In genomic region chr14:78941741-78942475, GRCm38 (mm10) we compare ENCODE assay signal across 12 mouse cellular contexts.
A peak's percentile ranks its signal among the peaks of the same experiment; 100 is the strongest.
DNase-seq lines count a peak whose midpoint lies in the region; ATAC-seq lines count a peak whose summit lies in the region.
"Had no signal": no experiment of that assay in that cellular context is flagged by ENCODE, and none has a peak within 500 bp of the region (broad histone marks: within the 10 kb centered on the region; RNA-seq: fewer than 3 reads in every experiment).

No protein-coding gene starts in this region.

- no peaks in the 10 kb centered on the region for H3K36me3 ChIP-seq in forebrain, embryonic 16.5 days (ENCODE audit: control insufficient read depth, insufficient read depth)
- H3K36me3 ChIP-seq: neural tube, embryonic 12.5 days had no signal

- 33% methylated on average over 11 of the region's 11 CpGs for WGBS in forebrain, embryonic 16.5 days

- H3K9me3 ChIP-seq in forebrain, embryonic 16.5 days (ENCODE audit: control insufficient read depth, low read length), result no peaks in the 10 kb centered on the region
- H3K9me3 ChIP-seq: neural tube, embryonic 12.5 days had no signal

- H3K27ac ChIP-seq in forebrain, embryonic 16.5 days (ENCODE audit: low read length), result peak overlapping the region; percentile 84
- H3K27ac ChIP-seq: kidney, postnatal 0 days; neural tube, embryonic 12.5 days had no signal

- H3K4me1 ChIP-seq in forebrain, embryonic 16.5 days (replicated peaks; ENCODE audit: control insufficient read depth, insufficient read depth, low read length), result peaks cover 14% of the 10 kb centered on the region
- H3K4me1 ChIP-seq: neural tube, embryonic 12.5 days had no signal

- peak; percentile 62 for DNase-seq in layer of hippocampus, adult 11-12 months (ENCODE audit: low spot score)
- no peak for DNase-seq in layer of hippocampus, postnatal 25 days (ENCODE audit: extremely low spot score in 1 of 2, low spot score in 1 of 2)
- DNase-seq in layer of hippocampus, adult 8-10 months (ENCODE audit: low spot score in 2 of 2), result peak; percentile 60 to 64
- DNase-seq in right cerebral cortex, adult 18-20 months, result peak; percentile 81
- DNase-seq in gastrocnemius, postnatal 4 days (ENCODE audit: low spot score in 2 of 2), result no peak
- DNase-seq in heart, adult 18-20 months, result no peak
- DNase-seq in cerebellum, adult 8-10 months, result no peak
- DNase-seq: heart, postnatal 14 days; liver had no signal

- H3K4me3 ChIP-seq in forebrain, embryonic 16.5 days (replicated peaks; ENCODE audit: low read length), result no peak overlapping the region
- H3K4me3 ChIP-seq: neural tube, embryonic 12.5 days had no signal

- no peaks in the 10 kb centered on the region for H3K27me3 ChIP-seq in forebrain, embryonic 16.5 days (replicated peaks; ENCODE audit: control insufficient read depth, insufficient read depth, low read length)
- H3K27me3 ChIP-seq: neural tube, embryonic 12.5 days had no signal

- H3K9ac ChIP-seq in forebrain, embryonic 16.5 days (replicated peaks; ENCODE audit: low read depth, low read length), result no peak overlapping the region
- H3K9ac ChIP-seq: neural tube, embryonic 12.5 days had no signal

- peak overlapping the region; percentile 16; the same call in 1 of the 2 replicates for H3K4me2 ChIP-seq in forebrain, embryonic 16.5 days (ENCODE audit: low read length)
- H3K4me2 ChIP-seq: neural tube, embryonic 12.5 days had no signal

- peak; percentile 96 for ATAC-seq in forebrain, embryonic 16.5 days

Comparison
In these comparisons a context has a peak if more than half of its experiments do, and no peak if none do; other contexts are left out.
1. DNase-seq: peak in layer of hippocampus, adult 11-12 months (single experiment), layer of hippocampus, adult 8-10 months (2 of 2) and right cerebral cortex, adult 18-20 months (single experiment); none in layer of hippocampus, postnatal 25 days (0 of 2), gastrocnemius, postnatal 4 days (0 of 2), heart, adult 18-20 months (0 of 2) and cerebellum, adult 8-10 months (single experiment).